Mouse (Mus musculus) pancreas, adult 10 weeks (tissue): ENCODE data around the gene Tbc1d32. TPM values are rescaled to one million over a fixed set of nuclear protein-coding genes. Genes with fewer than 3 reads are reported as not detected.

Source experiments
- polyA plus RNA-seq: library from polyadenylated mRNA; stranded (reverse); fragments of 350-450 nt; fragmentation: Illumina TruSeq; extraction: RNeasy Lipid Tissue Mini Kit (QIAGEN cat#74804); gene quantifications from one replicate; pipeline ENCODE4 v1.2.3, GENCODE M21; 2015; ENCODE audit warnings: low read depth, low replicate concordance; ENCODE audit not compliant: insufficient read depth

Tbc1d32 gene
- 1.2 TPM for polyA plus RNA-seq

DNA sequence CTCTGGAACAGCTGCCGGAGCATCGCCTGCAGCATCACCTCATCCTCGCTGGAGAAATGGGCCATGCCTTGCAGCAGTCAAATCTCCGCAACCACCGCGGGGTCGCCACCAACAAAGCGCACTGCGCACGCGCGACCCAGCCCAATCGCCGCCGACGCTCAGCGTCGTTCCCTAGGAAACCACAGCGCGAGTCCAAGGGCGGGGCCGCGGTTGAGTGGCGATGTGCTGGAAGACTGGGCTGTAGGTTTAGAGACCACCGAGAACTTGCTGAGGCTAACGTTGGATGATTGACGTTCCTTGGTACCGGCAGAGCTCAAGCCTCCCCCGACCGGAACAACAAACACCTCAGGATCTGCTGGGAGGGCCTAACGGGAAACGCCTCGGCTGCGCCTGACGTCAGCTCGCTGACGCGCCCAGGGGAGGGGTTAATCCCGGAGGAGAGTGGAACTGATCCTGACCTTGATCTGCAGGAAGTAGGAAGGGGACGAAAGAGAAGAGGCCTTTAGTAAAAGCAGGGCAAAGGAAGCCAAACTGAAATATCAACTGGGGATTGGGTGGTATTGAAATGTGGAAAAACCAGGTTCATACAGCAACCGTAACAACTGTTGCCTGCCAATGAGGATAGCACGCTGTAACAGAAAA lies at the start of gene Tbc1d32:
Gene Tbc1d32 (minus strand): TSS at position 122 of the 642 bp plus-strand sequence.

DNA sequence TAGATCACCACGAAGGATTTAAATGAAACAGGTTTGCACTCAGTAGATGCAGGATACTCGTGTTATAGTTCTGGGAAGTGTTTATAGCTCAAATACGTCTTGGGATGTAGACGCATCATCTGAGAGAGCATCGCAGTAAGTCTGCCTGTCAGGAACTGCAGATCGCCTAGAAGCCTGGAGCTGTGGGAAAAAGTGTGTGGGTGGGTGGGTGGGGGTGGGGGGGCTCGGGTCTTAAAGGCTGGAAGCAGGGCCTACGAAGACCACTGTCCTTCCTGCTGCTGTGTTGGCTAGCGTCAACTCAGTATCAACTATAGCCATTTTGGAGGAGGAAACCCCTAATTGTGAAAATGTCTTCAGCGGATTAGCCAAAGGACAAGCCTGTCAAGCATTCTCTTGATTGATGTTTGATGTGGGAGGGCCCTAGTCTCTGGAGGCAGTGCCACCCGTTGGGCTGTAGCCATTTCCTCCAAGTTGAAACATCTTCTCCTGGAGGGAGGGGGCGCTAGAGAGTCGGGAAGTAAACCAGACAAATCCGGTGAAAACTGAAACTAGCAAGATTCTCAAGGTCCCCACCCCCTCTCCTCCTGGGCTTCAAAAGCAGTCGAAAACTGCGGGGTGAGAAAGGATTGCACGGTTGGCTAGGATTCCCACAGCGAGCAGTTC lies 122.0 kb downstream of the Tbc1d32 start, which contains the start of gene Msl3l2:
Gene Msl3l2 (plus strand): TSS at position 585 of the 663 bp plus-strand sequence.

Other genes with a start within 250 kb of the Tbc1d32 start
- gene Msl3l2, start 121.8 kb downstream of the Tbc1d32 start, polyA plus RNA-seq, result 1.0 TPM
- 9.5 TPM for gene Gja1, start 148.6 kb upstream of the Tbc1d32 start, polyA plus RNA-seq